Mouse (Mus musculus) lung, postnatal 0 days (tissue): ENCODE measurements at regions not wholly inside any gene's neighbourhood (a gene's known extent, or its start where the extent isn't known, plus 50 kb on each side); places are given as distances from the start of the nearest gene placed in this dataset.

Source experiments
- CTCF ChIP-seq: IDR thresholded peaks from 2 replicates; pipeline ENCODE4 v1.5.1; 2016; ENCODE audit warnings: antibody characterized with exemption, mild to moderate bottlenecking
- EP300 ChIP-seq: IDR thresholded peaks from 2 replicates; pipeline ENCODE4 v1.6.1; 2016; ENCODE audit warnings: antibody characterized with exemption, mild to moderate bottlenecking, control low read depth

GRCm38 (mm10) chr7:69016575-69016974 lies 267.5 kb upstream of the Arrdc4 start:
- TF ChIP-seq CTCF (no peak), EP300 (no peak)
